Mouse (Mus musculus) CH12.LX (cell line): ENCODE data around the gene Kirrel3.

ENCODE experiments used
- BHLHE40 ChIP-seq: IDR thresholded peaks from 2 replicates; pipeline ENCODE4 v1.6.1; 2011; ENCODE audit warnings: mild to moderate bottlenecking, low read depth, low read length, improper control_type of control experiment
- CTCF ChIP-seq, 2 experiments: IDR thresholded peaks in 1 of 2; conservative IDR thresholded peaks in 1 of 2; 2 replicates each; pipeline ENCODE4 v1.5.1; 2011 to 2012; ENCODE audit warnings: low read depth in 2 of 2, low read length in 2 of 2, improper control_type of control experiment in 1 of 2, inconsistent platforms in 1 of 2, mild to moderate bottlenecking in 1 of 2, moderate library complexity in 1 of 2
- E2F4 ChIP-seq: IDR thresholded peaks from 2 replicates; pipeline ENCODE4 v1.6.1; 2011; ENCODE audit warnings: low read depth, low read length, improper control_type of control experiment; ENCODE audit not compliant: insufficient replicate concordance
- EP300 ChIP-seq: IDR thresholded peaks from 2 replicates; pipeline ENCODE4 v1.6.1; 2011; ENCODE audit warnings: low read length, improper control_type of control experiment
- HCFC1 ChIP-seq: IDR thresholded peaks from 2 replicates; pipeline ENCODE4 v1.6.1; 2012; ENCODE audit warnings: low read depth, mild to moderate bottlenecking, inconsistent platforms, low read length, improper control_type of control experiment
- IRF4 ChIP-seq: IDR thresholded peaks from 2 replicates; pipeline ENCODE4 v1.6.1; 2014; ENCODE audit warnings: low read depth, mild to moderate bottlenecking, inconsistent platforms, low read length, improper control_type of control experiment
- MAX ChIP-seq: IDR thresholded peaks from 2 replicates; pipeline ENCODE4 v1.6.1; 2011; ENCODE audit warnings: low read length, improper control_type of control experiment
- MAZ ChIP-seq: IDR thresholded peaks from 2 replicates; pipeline ENCODE4 v1.6.1; 2012; ENCODE audit warnings: low read depth, mild to moderate bottlenecking, inconsistent platforms, low read length, improper control_type of control experiment, moderate library complexity
- NRF1 ChIP-seq: IDR thresholded peaks from 2 replicates; pipeline ENCODE4 v1.6.1; 2014; ENCODE audit warnings: low read depth, mild to moderate bottlenecking, inconsistent platforms, low read length, improper control_type of control experiment, moderate library complexity
- POLR2A ChIP-seq: IDR thresholded peaks from 2 replicates; pipeline ENCODE4 v1.6.1; 2011; ENCODE audit warnings: low read depth, mild to moderate bottlenecking, improper control_type of control experiment, low read length
- RCOR1 ChIP-seq: conservative IDR thresholded peaks from 2 replicates; pipeline ENCODE4 v1.6.1; 2012; ENCODE audit warnings: low read depth, mild to moderate bottlenecking, inconsistent platforms, low read length, improper control_type of control experiment
- USF2 ChIP-seq: conservative IDR thresholded peaks from 2 replicates; pipeline ENCODE4 v1.6.1; 2011; ENCODE audit warnings: low read depth, low read length, improper control_type of control experiment
- ZKSCAN1 ChIP-seq: IDR thresholded peaks from 2 replicates; pipeline ENCODE4 v1.6.1; 2012; ENCODE audit warnings: low read depth, inconsistent platforms, low read length, improper control_type of control experiment, borderline replicate concordance
- ZMIZ1 ChIP-seq: IDR thresholded peaks from 2 replicates; pipeline ENCODE4 v1.6.1; 2012; ENCODE audit warnings: low read depth, mild to moderate bottlenecking, inconsistent platforms, low read length, improper control_type of control experiment

DNA sequence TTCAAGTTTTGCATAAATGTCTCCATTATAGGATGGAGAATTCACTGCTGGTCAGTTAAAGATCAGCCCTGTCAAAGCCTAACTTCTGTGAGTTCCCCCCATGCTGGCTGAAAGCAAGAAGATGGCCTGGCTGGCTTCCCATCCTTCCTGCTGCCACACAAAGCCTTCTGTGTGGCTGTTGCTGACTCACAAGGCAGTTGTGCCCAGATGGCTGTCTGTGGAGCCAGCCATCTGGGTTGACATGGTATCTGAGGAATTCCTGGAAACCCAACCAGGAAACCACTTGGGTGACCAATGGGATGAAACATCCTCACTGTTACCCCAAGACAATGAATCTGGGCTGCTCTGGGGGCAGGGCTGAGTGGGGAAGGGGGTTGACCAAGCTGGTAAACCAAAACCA lies 500.5 kb downstream of the Kirrel3 start:
- TF ChIP-seq RCOR1 (no peak), IRF4 (no peak), CTCF (conservative IDR thresholded peaks at IDR 0.05 in 1 of 2, IDR thresholded peaks at IDR 0.05 in 1 of 2; ENCODE audit: low read depth in 2 of 2, low read length in 2 of 2) (no peak), MAZ (no peak), MAX (no peak), HCFC1 (no peak), E2F4 (no peak), EP300 (no peak), USF2 (no peak), BHLHE40 (no peak), NRF1 (no peak), ZKSCAN1 (no peak), POLR2A (no peak), ZMIZ1 (no peak)
